Mouse (Mus musculus): ENCODE measurements around the gene Tbrg4. TPM values are rescaled to one million over a fixed set of nuclear protein-coding genes. Genes with fewer than 3 reads are reported as not detected.

Gene Tbrg4
- total RNA-seq, 1 experiment from 2014 or later, result 19.9 TPM

DNA sequence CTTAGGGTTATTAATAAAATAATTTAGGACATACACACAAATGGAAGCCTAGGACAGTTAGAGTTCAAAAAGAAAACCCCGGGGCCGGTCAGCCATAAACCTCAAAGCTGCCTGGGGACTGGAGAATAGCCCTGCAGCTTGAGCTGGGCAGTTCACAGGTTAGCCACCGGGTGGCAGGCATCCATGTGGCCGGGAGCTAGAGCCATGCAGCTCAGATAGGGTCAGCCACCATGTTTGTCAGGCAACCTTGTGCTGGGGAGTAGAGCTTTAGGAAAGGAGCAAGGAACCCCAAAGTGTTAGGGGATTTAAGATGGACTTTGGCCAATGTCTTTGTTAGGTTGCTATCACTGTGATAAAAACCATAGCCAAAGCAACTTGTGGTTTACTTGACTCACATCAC lies 2.7 kb upstream of the Tbrg4 start:
- 0 out of 4 replicates have a peak, but pooled peaks have one; percentile 23 to 25 for ATAC-seq (replicated peaks in 1 of 2; ENCODE audit: insufficient read depth in 1 of 2, low FRiP score in 2 of 2, low TSS enrichment in 1 of 2, low read depth in 1 of 2, poor library complexity in 2 of 2, severe bottlenecking in 2 of 2)

DNA sequence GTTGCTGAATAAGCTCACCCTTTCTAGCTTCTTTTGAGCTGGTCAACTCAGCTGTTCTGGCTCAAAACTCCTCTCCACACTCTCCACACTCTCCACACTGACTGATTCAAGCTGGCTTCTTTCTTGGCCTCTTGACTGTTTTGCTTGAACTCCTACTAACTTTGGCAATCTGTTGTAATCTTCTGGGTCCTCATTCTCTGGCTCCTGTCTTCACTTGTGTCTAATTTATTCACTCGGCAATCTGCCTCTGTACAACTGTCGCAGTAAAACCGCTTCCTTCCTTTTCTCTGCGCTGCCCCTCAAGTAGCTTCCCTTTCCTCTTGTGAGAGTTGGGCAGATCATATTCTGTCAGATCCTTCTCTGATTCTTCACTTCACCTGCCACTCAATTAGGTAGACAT lies 1.9 kb upstream of the Tbrg4 start:
- peak; percentile 43 to 46; a peak in 3 of 4 replicates for ATAC-seq (replicated peaks in 1 of 2; ENCODE audit: insufficient read depth in 1 of 2, low FRiP score in 2 of 2, low TSS enrichment in 1 of 2, low read depth in 1 of 2, poor library complexity in 2 of 2, severe bottlenecking in 2 of 2)

DNA sequence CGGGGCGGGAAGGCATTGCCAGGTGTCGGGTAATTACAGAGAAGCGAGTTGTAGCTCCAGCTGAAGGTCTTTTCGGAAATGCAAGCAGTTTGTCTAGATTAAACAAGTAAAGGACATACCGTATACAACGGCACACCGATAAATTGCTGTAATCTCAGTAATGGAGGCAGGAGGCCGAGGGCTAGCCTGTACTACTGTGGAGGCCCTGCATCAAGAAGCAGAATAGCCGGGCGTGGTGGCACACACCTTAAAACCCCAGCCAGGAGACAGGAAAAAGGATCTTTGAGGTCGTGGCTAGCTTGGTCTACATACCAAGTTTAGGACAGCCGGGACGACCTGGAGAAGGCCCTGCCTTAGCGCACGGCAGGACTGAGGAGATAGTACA lies 513 bp upstream of the Tbrg4 start:
- ATAC-seq (replicated peaks in 1 of 2; ENCODE audit: insufficient read depth in 1 of 2, low FRiP score in 2 of 2, low TSS enrichment in 1 of 2, low read depth in 1 of 2, poor library complexity in 2 of 2, severe bottlenecking in 2 of 2), result no peak

DNA sequence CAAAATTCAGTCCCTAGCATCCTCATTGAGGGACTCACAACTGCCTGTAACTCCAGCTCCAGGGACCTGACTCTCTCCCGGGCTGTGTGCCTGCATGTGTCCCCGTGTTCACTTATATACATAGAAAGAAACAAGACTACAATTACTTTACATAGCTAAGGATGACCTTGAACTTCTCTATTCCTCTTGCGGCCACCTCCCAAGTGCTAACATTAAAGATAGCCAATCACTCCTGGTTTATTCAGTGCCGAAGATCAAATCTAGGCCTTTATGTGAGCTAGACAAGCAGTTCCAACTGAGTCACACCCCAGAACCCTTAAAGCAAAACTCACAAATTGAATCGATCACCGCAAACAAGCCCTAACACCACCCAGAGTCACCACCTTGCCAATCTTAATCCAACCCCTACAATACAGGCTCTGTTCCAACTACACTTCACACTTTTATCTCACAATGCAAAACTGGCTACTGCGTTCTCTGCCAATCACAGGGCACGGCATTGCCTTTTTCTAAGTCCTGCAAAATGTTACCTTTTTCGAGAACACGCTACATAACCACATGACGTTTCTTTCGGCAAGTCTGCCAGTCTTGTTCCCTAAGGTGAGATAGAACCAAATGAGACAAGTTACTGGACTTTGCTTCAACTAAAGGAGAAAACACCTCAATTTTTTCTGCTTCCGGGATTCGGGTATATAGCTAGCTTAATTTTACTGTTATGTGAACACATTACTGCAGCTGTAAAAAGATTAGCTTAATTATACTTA lies 1.1 kb downstream of the Tbrg4 start:
- ATAC-seq (replicated peaks in 1 of 2; ENCODE audit: insufficient read depth in 1 of 2, low FRiP score in 2 of 2, low TSS enrichment in 1 of 2, low read depth in 1 of 2, poor library complexity in 2 of 2, severe bottlenecking in 2 of 2), result no peak

DNA sequence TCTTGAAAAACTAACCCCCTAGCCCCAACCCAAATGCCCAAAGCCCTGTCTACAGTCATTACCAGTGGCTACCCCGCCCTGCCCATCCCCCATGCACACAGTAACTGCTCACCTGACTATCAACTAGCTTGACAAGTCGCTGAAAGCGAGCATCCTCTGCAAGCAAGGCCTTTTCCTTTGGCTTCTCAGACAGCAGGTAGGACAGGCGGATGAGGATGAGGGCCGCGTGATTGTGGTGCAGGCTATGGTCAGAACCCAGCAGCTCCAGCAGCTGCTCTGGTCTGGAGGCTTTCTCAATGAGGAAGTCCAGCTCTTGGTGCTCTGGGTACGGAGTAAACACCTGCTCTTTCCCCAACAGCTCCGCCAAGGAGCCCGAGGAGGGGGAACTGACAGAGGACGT lies 2.2 kb downstream of the Tbrg4 start:
- no peak for ATAC-seq (replicated peaks in 1 of 2; ENCODE audit: insufficient read depth in 1 of 2, low FRiP score in 2 of 2, low TSS enrichment in 1 of 2, low read depth in 1 of 2, poor library complexity in 2 of 2, severe bottlenecking in 2 of 2)

DNA sequence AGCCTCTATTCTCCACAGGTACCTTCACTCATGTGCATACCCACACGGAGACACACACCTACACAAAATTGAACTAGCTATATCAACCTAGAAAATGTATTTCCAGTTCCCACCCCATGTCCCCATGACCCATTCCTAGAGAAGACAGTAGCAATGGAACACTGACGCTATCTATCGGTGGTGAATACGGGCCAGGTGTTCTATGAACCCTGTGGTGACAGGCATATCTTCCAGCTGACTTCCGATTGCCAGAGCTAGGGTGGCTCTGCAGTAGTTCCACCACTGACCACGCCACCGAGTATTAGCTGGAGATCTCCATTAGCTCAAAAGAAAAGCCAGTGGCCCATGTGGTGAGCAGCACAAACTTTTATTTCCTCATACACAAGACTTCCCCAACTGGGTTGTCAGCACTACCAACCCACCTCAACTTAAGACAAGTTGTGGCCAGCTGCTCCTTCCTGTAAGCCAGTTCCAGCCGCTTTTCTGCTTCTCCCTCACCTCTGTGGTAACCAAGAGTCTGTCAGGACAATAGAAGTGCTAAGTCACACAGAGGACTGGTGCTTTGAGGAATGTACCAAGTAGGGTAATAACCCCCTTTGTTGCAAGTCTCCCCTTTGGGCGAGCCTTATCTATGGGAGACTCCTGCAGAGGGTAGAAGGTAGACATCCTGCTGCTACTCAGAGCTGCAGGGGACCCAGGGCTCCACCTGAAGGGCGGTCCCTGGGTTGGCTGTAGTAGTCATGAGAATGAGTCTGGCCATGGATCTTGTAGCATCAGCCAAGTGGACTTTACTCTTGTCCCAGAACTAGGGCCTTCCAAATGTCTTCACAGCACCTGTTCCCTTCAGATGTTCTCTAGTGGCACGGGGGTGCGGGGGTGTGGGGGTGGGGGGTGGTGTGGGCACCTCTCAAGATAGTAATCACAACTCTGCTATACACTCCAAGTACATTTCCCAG lies 10.3 kb downstream of the Tbrg4 start:
- peak; percentile 90 for ATAC-seq (replicated peaks in 1 of 2; ENCODE audit: insufficient read depth in 1 of 2, low FRiP score in 2 of 2, low TSS enrichment in 1 of 2, low read depth in 1 of 2, poor library complexity in 2 of 2, severe bottlenecking in 2 of 2)

DNA sequence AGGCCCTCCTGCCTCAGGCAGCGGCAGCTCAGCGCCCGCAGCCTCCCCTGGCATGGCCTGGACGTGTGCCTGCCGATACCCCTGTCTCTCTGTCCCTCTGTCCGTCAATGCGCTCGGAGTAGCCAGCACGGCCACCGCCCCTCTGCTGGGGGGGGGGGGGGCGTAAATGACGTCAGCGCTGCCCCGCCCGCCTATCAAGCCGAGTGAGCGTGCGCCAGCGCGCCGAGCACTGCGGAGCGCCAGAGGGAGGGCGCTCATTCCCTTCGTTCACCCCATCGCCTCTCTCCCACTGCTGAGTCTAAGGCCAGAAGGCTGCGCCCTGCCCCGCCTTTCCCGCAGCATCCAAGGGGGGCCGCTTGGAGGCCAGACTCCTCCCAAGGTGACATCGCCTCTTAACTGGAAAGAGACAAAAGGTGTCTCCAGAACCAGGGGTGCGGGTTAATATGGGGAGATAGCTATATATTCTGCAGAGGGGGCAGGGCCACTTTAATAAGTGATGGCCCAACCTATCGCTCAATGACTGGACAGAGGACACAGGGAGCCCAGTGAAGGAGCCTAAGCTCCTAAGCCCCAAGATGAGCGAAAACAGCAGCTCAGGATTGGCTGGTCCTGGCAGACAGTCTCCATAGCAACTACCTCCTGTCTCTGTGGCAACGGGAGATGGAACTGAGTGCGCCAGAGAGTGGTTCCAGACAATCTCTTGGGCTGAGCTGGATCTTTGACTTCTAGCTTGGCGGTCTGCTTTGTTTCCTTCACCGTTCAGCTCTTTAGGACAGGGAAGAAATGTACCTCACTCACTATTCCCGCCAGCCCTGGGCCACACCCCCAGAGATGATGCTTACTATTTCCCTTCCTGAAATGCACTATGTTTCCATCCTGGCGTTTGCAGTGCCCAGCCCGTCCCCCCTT lies 20.1 kb downstream of the Tbrg4 start, which contains the start of gene Nacad:
Gene Nacad, minus strand, starts transcription at position 563 of the 909 bp plus-strand sequence.
- peak in 1 of 2 experiments; percentile 23; a peak in 2 of 4 replicates for ATAC-seq (replicated peaks in 1 of 2; ENCODE audit: insufficient read depth in 1 of 2, low FRiP score in 2 of 2, low TSS enrichment in 1 of 2, low read depth in 1 of 2, poor library complexity in 2 of 2, severe bottlenecking in 2 of 2)

DNA sequence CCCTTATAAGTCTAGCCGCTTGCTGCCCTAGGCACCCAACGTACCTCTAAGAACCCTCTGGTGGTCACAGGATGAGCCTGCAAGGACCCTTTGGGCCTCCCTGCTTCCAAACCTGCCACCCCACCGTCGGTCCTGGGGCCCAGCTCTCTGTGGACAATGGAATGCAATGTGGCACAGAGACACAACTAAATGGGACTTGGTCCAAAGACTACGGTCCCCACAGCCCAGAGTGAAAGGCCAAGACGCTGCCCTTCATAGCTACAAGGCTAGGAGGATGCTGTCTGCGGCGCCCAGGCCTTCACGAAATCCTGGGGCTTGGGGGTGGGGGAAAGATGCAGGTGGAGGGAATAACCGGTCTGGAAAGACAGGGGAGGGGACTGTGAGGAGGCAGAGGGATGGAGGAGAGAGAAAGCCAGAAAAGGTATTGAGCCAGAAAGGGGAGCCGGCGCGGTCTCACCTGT lies 20.8 kb downstream of the Tbrg4 start:
- ATAC-seq (replicated peaks in 1 of 2; ENCODE audit: insufficient read depth in 1 of 2, low FRiP score in 2 of 2, low TSS enrichment in 1 of 2, low read depth in 1 of 2, poor library complexity in 2 of 2, severe bottlenecking in 2 of 2), result no peak

DNA sequence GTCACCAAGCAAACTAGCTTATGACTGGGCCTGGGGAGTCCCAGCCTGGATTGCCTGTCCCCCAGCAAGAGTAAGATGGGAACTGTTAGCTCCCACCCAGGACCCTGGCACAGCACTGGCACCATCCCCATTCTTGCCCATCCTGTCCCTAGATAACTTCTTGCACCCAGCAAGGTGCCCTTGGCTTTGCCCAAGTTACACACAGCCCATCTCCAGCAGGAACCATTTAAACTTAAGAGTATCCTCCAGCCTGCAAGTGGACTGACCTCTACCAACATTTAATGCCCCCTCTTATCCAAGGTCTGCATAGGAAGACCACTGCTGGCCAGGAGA lies 21.3 kb downstream of the Tbrg4 start:
- no peak for ATAC-seq (replicated peaks in 1 of 2; ENCODE audit: insufficient read depth in 1 of 2, low FRiP score in 2 of 2, low TSS enrichment in 1 of 2, low read depth in 1 of 2, poor library complexity in 2 of 2, severe bottlenecking in 2 of 2)

DNA sequence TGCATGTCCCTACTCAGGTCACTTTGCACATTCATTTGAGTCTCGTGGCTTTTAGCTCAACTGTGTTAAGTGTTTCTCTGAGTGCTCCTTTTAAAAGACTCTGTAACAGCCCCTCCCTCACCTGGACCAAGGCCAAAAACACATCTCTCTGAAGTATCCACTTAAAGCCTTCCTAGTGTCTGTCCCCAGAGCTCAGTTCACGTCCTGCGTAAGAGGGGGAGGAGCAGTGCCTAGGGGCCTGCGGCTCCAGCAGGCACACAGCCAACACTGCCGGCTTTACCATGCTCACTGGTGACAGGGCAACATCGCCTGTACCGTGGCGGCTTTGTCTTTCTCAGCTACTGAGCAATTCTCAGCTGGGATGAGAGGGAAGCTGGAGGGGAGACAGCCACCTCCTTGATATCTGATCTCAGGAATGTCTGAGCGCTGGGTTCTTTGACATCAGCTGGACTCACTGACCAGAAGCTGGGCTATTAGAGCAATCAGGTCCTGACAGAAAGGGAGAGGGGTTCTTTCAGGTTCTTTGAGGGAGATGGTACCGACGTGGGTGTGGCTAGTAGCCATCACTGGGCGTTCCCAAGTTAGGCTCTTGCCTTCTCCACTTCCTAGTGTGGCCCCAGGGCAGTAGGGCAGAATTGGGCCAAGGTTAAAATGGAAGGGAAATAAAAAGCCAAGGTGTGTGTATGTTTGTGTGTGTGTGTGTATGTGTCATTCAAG lies 21.8 kb downstream of the Tbrg4 start:
- ATAC-seq (replicated peaks in 1 of 2; ENCODE audit: insufficient read depth in 1 of 2, low FRiP score in 2 of 2, low TSS enrichment in 1 of 2, low read depth in 1 of 2, poor library complexity in 2 of 2, severe bottlenecking in 2 of 2), result peak; percentile 47 to 57

DNA sequence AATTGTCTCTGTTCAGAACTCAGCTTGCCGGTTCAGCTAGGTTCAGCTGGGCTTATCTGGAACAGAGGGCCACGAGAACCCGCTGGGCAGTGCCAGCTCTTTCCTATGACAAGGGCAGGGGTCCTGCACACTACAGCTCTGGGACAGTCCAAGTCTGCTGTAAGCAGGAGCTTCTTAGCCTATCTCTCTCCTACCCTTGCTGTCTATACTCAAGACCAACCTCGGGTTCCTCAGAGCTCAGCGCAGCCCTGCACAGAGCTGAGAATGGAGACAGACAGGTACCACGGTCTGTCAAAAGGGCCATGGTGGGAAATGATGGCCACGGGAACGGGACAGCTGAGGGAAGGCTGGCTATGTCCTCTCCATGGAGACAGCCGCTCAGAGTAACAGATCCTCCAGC lies 22.6 kb downstream of the Tbrg4 start:
- ATAC-seq (replicated peaks in 1 of 2; ENCODE audit: insufficient read depth in 1 of 2, low FRiP score in 2 of 2, low TSS enrichment in 1 of 2, low read depth in 1 of 2, poor library complexity in 2 of 2, severe bottlenecking in 2 of 2), result no peak

DNA sequence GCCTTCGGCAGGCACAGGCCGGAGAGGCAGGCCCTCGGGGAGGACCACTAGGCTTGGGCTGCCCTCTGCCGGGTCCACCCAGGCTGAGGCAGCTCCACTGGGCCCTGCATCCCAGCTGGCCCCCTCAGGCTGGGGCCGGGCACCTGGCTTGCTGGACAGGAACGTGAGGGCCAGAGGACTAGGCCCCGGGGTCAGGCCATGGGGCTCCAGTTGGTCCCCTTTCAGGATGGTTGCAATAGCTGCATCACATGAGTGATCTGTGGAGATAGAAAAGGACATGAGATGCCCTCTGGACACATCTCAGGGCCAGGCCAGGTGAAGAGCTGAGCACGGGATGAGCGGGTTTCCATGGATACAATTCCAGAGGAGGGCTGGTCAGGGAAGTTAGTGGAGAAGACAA lies 23.2 kb downstream of the Tbrg4 start:
- no peak for ATAC-seq (replicated peaks in 1 of 2; ENCODE audit: insufficient read depth in 1 of 2, low FRiP score in 2 of 2, low TSS enrichment in 1 of 2, low read depth in 1 of 2, poor library complexity in 2 of 2, severe bottlenecking in 2 of 2)

DNA sequence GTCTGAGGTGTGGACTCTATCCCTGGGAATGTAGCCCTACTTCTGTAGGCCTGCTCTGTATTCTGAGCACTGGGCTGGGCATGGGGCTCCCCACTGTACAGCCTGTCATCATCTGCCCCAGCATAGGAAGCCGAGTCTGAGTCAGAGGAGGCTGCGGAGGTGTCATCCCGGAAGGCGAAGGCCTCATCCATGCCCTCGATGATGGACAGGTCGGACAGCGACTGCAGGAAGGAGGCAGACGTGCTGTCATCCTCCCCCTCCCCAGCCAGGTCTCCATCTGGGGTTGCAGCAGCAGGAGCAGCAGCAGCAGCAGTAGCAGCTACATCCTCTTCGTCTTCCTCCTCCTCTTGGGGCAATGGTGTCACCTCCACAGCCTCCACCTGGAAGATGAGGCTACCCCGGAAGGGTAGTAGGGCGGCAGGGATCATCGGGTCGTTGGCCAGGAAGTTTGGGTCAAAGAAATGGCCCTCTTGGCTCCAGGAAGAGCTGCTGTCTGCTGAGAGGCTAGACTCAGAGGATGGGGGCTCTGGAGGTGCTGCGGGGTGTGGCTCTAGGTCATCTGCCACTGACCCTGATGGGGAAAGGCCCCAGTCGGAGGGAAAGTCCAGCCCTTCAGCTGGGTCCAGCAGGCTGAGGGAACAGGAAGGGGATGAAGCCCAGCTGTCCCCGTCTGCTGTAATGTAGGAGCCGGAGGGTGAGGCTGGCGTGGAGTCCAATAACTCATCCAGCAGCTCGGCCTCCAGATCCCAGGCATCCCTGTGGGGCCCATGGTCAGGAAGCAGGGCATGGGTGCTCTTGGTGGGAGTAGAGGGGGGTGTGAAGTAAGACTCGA lies 24.0 kb downstream of the Tbrg4 start:
- ATAC-seq (replicated peaks in 1 of 2; ENCODE audit: insufficient read depth in 1 of 2, low FRiP score in 2 of 2, low TSS enrichment in 1 of 2, low read depth in 1 of 2, poor library complexity in 2 of 2, severe bottlenecking in 2 of 2), result no peak

DNA sequence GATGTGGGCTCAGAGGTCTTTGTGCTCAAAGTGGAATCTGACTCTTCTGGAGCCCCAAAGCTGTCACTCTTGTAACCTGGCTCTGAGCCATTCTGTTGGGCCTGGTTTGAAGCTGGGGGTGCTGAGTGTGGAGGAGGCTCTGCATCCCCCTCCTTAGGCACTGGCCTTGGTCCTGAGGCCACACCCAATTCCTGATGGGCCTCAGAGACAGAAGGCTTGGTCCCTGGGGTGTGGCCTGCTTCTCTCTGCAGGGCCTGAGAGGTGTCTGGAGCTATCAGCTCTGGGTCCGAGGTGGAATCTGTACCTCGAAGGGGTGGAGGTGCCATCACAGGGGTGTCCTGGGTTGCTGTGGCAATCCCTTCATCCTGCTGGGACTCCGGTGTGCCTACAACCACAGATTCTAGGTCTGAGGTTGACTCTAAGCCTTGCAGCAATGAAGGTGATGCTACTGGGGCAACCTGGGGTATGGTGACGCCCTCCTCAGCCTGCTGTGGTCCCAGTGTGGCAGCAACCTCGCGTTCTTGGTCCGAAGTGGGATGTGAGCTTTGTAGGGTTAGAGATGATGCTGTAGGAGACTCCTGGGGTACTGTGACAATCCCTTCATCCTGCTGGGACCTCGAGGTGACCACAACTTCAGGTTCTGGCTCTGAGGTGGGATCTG lies 25.5 kb downstream of the Tbrg4 start:
- no peak for ATAC-seq (replicated peaks in 1 of 2; ENCODE audit: insufficient read depth in 1 of 2, low FRiP score in 2 of 2, low TSS enrichment in 1 of 2, low read depth in 1 of 2, poor library complexity in 2 of 2, severe bottlenecking in 2 of 2)

DNA sequence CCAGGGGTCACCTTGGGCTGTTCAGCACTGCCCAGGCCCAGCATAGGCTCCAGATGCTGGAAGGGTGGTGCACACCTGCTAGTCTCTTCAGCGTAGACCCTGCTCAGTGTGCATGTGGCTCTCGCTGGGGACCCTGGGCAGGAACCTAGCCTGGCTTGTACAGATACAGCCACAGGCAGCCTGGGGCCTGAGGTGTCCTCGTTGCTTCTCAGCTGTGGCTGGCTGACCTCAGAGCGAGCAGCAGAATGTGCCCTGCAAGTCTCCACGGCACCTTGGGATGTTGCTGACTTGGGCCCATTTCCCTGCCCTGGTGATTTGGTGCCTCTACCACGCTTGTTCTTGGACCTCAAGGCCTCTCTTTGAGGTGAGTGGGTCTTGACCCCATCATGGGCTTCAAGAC lies 26.0 kb downstream of the Tbrg4 start:
- no peak for ATAC-seq (replicated peaks in 1 of 2; ENCODE audit: insufficient read depth in 1 of 2, low FRiP score in 2 of 2, low TSS enrichment in 1 of 2, low read depth in 1 of 2, poor library complexity in 2 of 2, severe bottlenecking in 2 of 2)

Data from hematopoietic stem cell, adult 5-6 weeks (primary cell).